Mouse (Mus musculus) central nervous system, embryonic 11.5 days (tissue): ENCODE results near the gene Hs1bp3. TPM values are rescaled to one million over a fixed set of nuclear protein-coding genes. Genes with fewer than 3 reads are reported as not detected.

Source experiments
- polyA plus RNA-seq: library from polyadenylated mRNA; depleted of rRNA; stranded (reverse); fragments of >200 nt; gene quantifications from 2 replicates; pipeline ENCODE4 v1.2.3, GENCODE M21; 2012; rRNA removed

Gene Hs1bp3
- polyA plus RNA-seq: 8.1 and 12.0 TPM in 2 replicates

DNA sequence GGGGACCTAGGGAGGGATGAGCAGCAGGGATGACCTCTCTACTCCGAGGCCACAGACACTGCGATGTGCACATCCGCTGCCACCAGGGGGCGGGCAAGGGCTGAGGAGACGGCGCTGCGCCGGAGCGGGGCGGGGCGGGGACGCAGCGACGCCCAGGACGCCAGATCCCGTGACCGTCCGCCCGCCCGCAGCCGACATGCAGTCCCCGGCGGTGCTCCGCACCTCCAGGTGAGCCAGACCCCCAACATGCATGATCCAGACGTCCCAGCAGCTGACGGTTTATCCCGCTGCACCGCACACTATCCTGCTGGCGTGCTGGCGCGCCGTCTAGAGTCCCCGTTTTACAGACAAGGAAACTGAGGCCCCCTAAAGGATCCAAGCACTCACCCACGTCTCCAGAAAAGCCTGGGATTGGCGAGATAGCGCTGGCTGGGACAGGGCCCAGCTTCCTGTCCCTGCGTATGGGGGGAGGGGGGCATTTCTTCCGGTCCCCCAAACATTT, at the start of gene Hs1bp3:
Gene Hs1bp3, plus strand, starts transcription at position 163 of the 502 bp plus-strand sequence.

DNA sequence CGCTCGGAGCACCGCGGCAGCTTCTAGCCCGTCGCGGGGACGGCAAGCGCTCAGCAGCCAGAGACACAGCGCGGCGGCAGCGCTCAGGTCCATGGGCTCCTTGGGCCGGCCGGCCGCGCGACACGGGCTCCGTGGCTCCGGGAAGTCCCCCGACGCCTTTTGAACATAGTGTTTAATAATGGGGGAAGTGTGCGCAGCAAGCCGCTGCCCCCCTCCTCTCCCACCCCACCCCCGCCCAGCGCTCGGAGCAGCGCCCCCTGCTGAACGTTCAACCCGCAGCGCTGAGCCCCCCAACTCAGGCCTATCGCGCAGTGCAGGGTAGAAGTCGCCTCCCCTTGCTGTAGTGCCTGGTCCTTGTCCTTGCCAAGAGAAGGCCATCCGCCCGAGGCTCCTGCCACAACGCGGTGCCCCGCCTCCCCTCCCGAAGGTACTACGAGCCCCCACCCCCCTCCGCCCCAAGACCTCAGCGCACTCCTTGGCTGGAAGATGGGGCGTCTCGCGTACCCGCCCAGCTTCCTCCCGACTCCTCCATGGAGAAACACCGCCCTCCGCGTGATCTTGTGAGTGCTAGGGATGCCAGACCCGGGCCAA, 11.3 kb upstream of the Hs1bp3 start, which contains the start of gene Gdf7:
Gene Gdf7, minus strand, starts transcription at position 114 of the 591 bp plus-strand sequence.

Other genes starting within 250 kb of the Hs1bp3 start
- 30.2 and 46.6 TPM in 2 replicates for gene Ldah, start 105.3 kb upstream of the Hs1bp3 start, polyA plus RNA-seq
- gene Gdf7, start 11.5 kb upstream of the Hs1bp3 start, polyA plus RNA-seq: 1.3 and 2.8 TPM in 2 replicates
- 97.0 and 113 TPM in 2 replicates for gene Rhob, start 186.6 kb downstream of the Hs1bp3 start, polyA plus RNA-seq